Mouse (Mus musculus): Measurements from ENCODE around the gene Uqcc1.

- TF ChIP-seq CTCF (IDR thresholded peaks at IDR 0.05; ENCODE audit: low read depth, low read length) (no peak), TAL1 (conservative IDR thresholded peaks at IDR 0.05; ENCODE audit: low read depth, low read length) (0 out of 2 replicates have a peak, but pooled peaks have one; percentile 14), GATA1 (IDR thresholded peaks at IDR 0.05; ENCODE audit: borderline replicate concordance, low read length) (no peak), GATA2 (IDR thresholded peaks at IDR 0.05; ENCODE audit: borderline replicate concordance, low read depth, low read length) (no peak), POLR2AphosphoS5 (IDR thresholded peaks at IDR 0.05; ENCODE audit: insufficient replicate concordance, low read depth, low read length) (no peak)
Measured at GRCm38 (mm10) chr2:155947390-155948002, 17.4 kb upstream of the Uqcc1 start.

Measured in G1E (cell line).